Mouse (Mus musculus) CH12.LX (cell line): Measurements from ENCODE around the gene Ehd2.

Experiments used
- CHD2 ChIP-seq: IDR thresholded peaks from 2 replicates; pipeline ENCODE4 v1.6.1; 2011; ENCODE audit warnings: low read length, improper control_type of control experiment
- CTCF ChIP-seq, 2 experiments: IDR thresholded peaks in 1 of 2; conservative IDR thresholded peaks in 1 of 2; 2 replicates each; pipeline ENCODE4 v1.5.1; 2011 to 2012; ENCODE audit warnings: low read depth in 2 of 2, low read length in 2 of 2, improper control_type of control experiment in 1 of 2, inconsistent platforms in 1 of 2, mild to moderate bottlenecking in 1 of 2, moderate library complexity in 1 of 2
- EP300 ChIP-seq: IDR thresholded peaks from 2 replicates; pipeline ENCODE4 v1.6.1; 2011; ENCODE audit warnings: low read length, improper control_type of control experiment
- MEF2A ChIP-seq: IDR thresholded peaks from 2 replicates; pipeline ENCODE4 v1.6.1; 2014; ENCODE audit warnings: low read depth, mild to moderate bottlenecking, inconsistent platforms, low read length, improper control_type of control experiment, borderline replicate concordance
- NELFE ChIP-seq: IDR thresholded peaks from 2 replicates; pipeline ENCODE4 v1.6.1; 2011; ENCODE audit warnings: low read depth, low read length, improper control_type of control experiment
- POLR2A ChIP-seq: IDR thresholded peaks from 2 replicates; pipeline ENCODE4 v1.6.1; 2011; ENCODE audit warnings: low read depth, mild to moderate bottlenecking, improper control_type of control experiment, low read length
- ZNF384 ChIP-seq: IDR thresholded peaks from 2 replicates; pipeline ENCODE4 v1.6.1; 2012; ENCODE audit warnings: low read depth, low read length, improper control_type of control experiment, inconsistent platforms

- no peak for TF ChIP-seq POLR2A
- TF ChIP-seq CHD2, result no peak
- TF ChIP-seq ZNF384, result no peak
- no peak for TF ChIP-seq MEF2A
- no peak for TF ChIP-seq CTCF (conservative IDR thresholded peaks at IDR 0.05 in 1 of 2, IDR thresholded peaks at IDR 0.05 in 1 of 2; ENCODE audit: low read depth in 2 of 2, low read length in 2 of 2)
- TF ChIP-seq EP300, result no peak
- no peak for TF ChIP-seq NELFE
Measured at GRCm38 (mm10) chr7:15961798-15962197, 5.6 kb downstream of the Ehd2 start.
